Mouse (Mus musculus) midbrain, embryonic 13.5 days (tissue): ENCODE measurements at regions not wholly inside any gene's neighbourhood (a gene's known extent, or its start where the extent isn't known, plus 50 kb on each side); places are given as distances from the start of the nearest gene placed in this dataset.
"Not testable (repeated sequence)": the region's sequence is repeated elsewhere in the genome, so short reads cannot be mapped to it uniquely, and the experiment has no call there.

ENCODE experiments used
- ATAC-seq: fragments of 200-750 bp; cut with Nextera tagmentation; 2 replicates; pipeline ENCODE4 v1.8.0; 2017; ENCODE audit warnings: mild to moderate bottlenecking, moderate TSS enrichment, moderate library complexity
- H3K27ac ChIP-seq: fragments of 300-500 bp; sonication (generic); 2 replicates; pipeline ENCODE4 v1.5.1; 2015; ENCODE audit warnings: inconsistent platforms, mild to moderate bottlenecking, moderate library complexity
- H3K27me3 ChIP-seq: fragments of 300-500 bp; sonication (generic); 2 replicates; pipeline ENCODE4 v1.6.1; 2015; ENCODE audit warnings: mild to moderate bottlenecking, inconsistent platforms
- H3K36me3 ChIP-seq: fragments of 300-500 bp; sonication (generic); 2 replicates; pipeline ENCODE4 v1.6.1; 2015; ENCODE audit warnings: mild to moderate bottlenecking, inconsistent platforms
- H3K4me1 ChIP-seq: fragments of 300-500 bp; sonication (generic); replicated peaks from 2 replicates; pipeline ENCODE4 v1.6.1; 2015; ENCODE audit warnings: inconsistent platforms
- H3K4me2 ChIP-seq: fragments of 300-500 bp; sonication (generic); replicated peaks from 2 replicates; pipeline ENCODE4 v1.6.1; 2015; ENCODE audit warnings: moderate library complexity, mild to moderate bottlenecking, inconsistent platforms
- H3K4me3 ChIP-seq: fragments of 300-500 bp; sonication (generic); replicated peaks from 2 replicates; pipeline ENCODE4 v1.5.1; 2015; ENCODE audit warnings: mild to moderate bottlenecking, inconsistent platforms
- H3K9ac ChIP-seq: fragments of 300-500 bp; sonication (generic); replicated peaks from 2 replicates; pipeline ENCODE4 v1.6.1; 2015; ENCODE audit warnings: mild to moderate bottlenecking, inconsistent platforms
- H3K9me3 ChIP-seq: fragments of 300-500 bp; sonication (generic); 2 replicates; pipeline ENCODE4 v1.6.1; 2016; ENCODE audit warnings: mild to moderate bottlenecking, inconsistent platforms
- WGBS: fragments of 180-500 bp; shearing (Covaris S2); methylation state at CpG from one replicate; pipeline ENCODE4 v1.1.7; 2015; 5-methylcytosine and 5-hydroxymethylcytosine counted together

- Histone ChIP-seq H3K4me1 (no peaks in the 10 kb centered on the region), H3K36me3 (no peaks in the 10 kb centered on the region), H3K4me3 (no peak overlapping the region), H3K9me3 (no peaks in the 10 kb centered on the region), H3K27me3 (no peaks in the 10 kb centered on the region), H3K4me2 (no peak overlapping the region), H3K9ac (no peak overlapping the region), H3K27ac (no peak overlapping the region)
- ATAC-seq: no peak
- 70% methylated on average over 2 of the region's 2 CpGs for WGBS
Measured at GRCm38 (mm10) chr3:11094804-11095203, 759.3 kb upstream of the Gm38303 start.

GRCm38 (mm10) chr3:11094138-11094537, 758.7 kb upstream of the Gm38303 start:
- WGBS: 78% methylated on average over 3 of the region's 3 CpGs
- Histone ChIP-seq H3K27ac (no peak overlapping the region), H3K27me3 (no peaks in the 10 kb centered on the region), H3K9ac (no peak overlapping the region), H3K4me3 (no peak overlapping the region), H3K9me3 (no peaks in the 10 kb centered on the region), H3K4me2 (no peak overlapping the region), H3K36me3 (no peaks in the 10 kb centered on the region), H3K4me1 (no peaks in the 10 kb centered on the region)
- ATAC-seq: no peak

GRCm38 (mm10) chr3:11083291-11083690, 747.8 kb upstream of the Gm38303 start:
- Histone ChIP-seq H3K9ac (no peak overlapping the region), H3K4me1 (no peaks in the 10 kb centered on the region), H3K36me3 (no peaks in the 10 kb centered on the region), H3K4me3 (no peak overlapping the region), H3K4me2 (no peak overlapping the region), H3K27ac (no peak overlapping the region), H3K9me3 (no peaks in the 10 kb centered on the region), H3K27me3 (no peaks in the 10 kb centered on the region)
- 56% methylated on average over 2 of the region's 2 CpGs for WGBS
- ATAC-seq: no peak

- H3K36me3 ChIP-seq: no peaks in the 10 kb centered on the region
- no peaks in the 10 kb centered on the region for H3K9me3 ChIP-seq
- H3K4me1 ChIP-seq: no peaks in the 10 kb centered on the region
- no peak overlapping the region for H3K27ac ChIP-seq
- no peaks in the 10 kb centered on the region for H3K27me3 ChIP-seq
- H3K9ac ChIP-seq: no peak overlapping the region
- H3K4me2 ChIP-seq: no peak overlapping the region
- 66% methylated on average over 4 of the region's 4 CpGs for WGBS
- ATAC-seq: no peak
- no peak overlapping the region for H3K4me3 ChIP-seq
Measured at GRCm38 (mm10) chr3:11074012-11074411, 738.5 kb upstream of the Gm38303 start.

- WGBS: 69% methylated on average over 7 of the region's 7 CpGs
- no peak overlapping the region for H3K4me2 ChIP-seq
- H3K36me3 ChIP-seq: no peaks in the 10 kb centered on the region
- H3K27me3 ChIP-seq: no peaks in the 10 kb centered on the region
- H3K4me3 ChIP-seq: no peak overlapping the region
- H3K27ac ChIP-seq: no peak overlapping the region
- no peak overlapping the region for H3K9ac ChIP-seq
- no peaks in the 10 kb centered on the region for H3K4me1 ChIP-seq
- peak; percentile 55; the same call in 1 of the 2 replicates for ATAC-seq
- H3K9me3 ChIP-seq: no peaks in the 10 kb centered on the region
Measured at GRCm38 (mm10) chr3:11034995-11035769, 699.7 kb upstream of the Gm38303 start.

GRCm38 (mm10) chr3:11029991-11030390, 694.5 kb upstream of the Gm38303 start:
- 87% methylated on average over 4 of the region's 4 CpGs for WGBS
- Histone ChIP-seq H3K4me3 (no peak overlapping the region), H3K9ac (no peak overlapping the region), H3K4me2 (no peak overlapping the region), H3K27me3 (no peaks in the 10 kb centered on the region), H3K36me3 (no peaks in the 10 kb centered on the region), H3K4me1 (no peaks in the 10 kb centered on the region), H3K9me3 (no peaks in the 10 kb centered on the region), H3K27ac (no peak overlapping the region)
- no peak for ATAC-seq

GRCm38 (mm10) chr3:11024422-11024821, 688.9 kb upstream of the Gm38303 start:
- no peaks in the 10 kb centered on the region; the same call in 1 of the 2 replicates for H3K4me1 ChIP-seq
- no peak overlapping the region for H3K9ac ChIP-seq
- H3K9me3 ChIP-seq: no peaks in the 10 kb centered on the region
- H3K27me3 ChIP-seq: no peaks in the 10 kb centered on the region
- H3K4me2 ChIP-seq: no peak overlapping the region
- ATAC-seq: 0 out of 2 replicates have a peak, but pooled peaks have one; percentile 40
- no peak overlapping the region for H3K4me3 ChIP-seq
- H3K27ac ChIP-seq: no peak overlapping the region
- H3K36me3 ChIP-seq: no peaks in the 10 kb centered on the region
- 46% methylated on average over 3 of the region's 3 CpGs for WGBS

GRCm38 (mm10) chr3:11020048-11020447, 684.6 kb upstream of the Gm38303 start:
- Histone ChIP-seq H3K36me3 (no peaks in the 10 kb centered on the region), H3K27ac (no peak overlapping the region), H3K9ac (no peak overlapping the region), H3K9me3 (no peaks in the 10 kb centered on the region), H3K4me2 (no peak overlapping the region), H3K27me3 (no peaks in the 10 kb centered on the region), H3K4me3 (no peak overlapping the region), H3K4me1 (no peaks in the 10 kb centered on the region; the same call in 1 of the 2 replicates)
- WGBS: 87% methylated on average over 3 of the region's 3 CpGs
- no peak for ATAC-seq

GRCm38 (mm10) chr3:11014911-11015310, 679.4 kb upstream of the Gm38303 start:
- H3K27ac ChIP-seq, H3K9me3 ChIP-seq, H3K4me3 ChIP-seq, H3K9ac ChIP-seq, H3K36me3 ChIP-seq, H3K4me2 ChIP-seq, H3K27me3 ChIP-seq, ATAC-seq, H3K4me1 ChIP-seq: not testable (repeated sequence)
- 96% methylated on average over 8 of the region's 21 CpGs for WGBS

- H3K4me3 ChIP-seq: no peak overlapping the region
- WGBS: 68% methylated on average over 3 of the region's 3 CpGs
- H3K9me3 ChIP-seq: no peaks in the 10 kb centered on the region
- no peak overlapping the region for H3K27ac ChIP-seq
- H3K36me3 ChIP-seq: no peaks in the 10 kb centered on the region
- H3K9ac ChIP-seq: no peak overlapping the region
- H3K4me1 ChIP-seq: no peaks in the 10 kb centered on the region
- no peak overlapping the region for H3K4me2 ChIP-seq
- peak; percentile 62; the same call in 1 of the 2 replicates for ATAC-seq
- H3K27me3 ChIP-seq: no peaks in the 10 kb centered on the region
Measured at GRCm38 (mm10) chr3:11007363-11007762, 671.9 kb upstream of the Gm38303 start.

GRCm38 (mm10) chr3:11006531-11007269, 671.2 kb upstream of the Gm38303 start:
- Histone ChIP-seq H3K4me1 (no peaks in the 10 kb centered on the region), H3K9ac (no peak overlapping the region), H3K27ac (no peak overlapping the region; the same call in 1 of the 2 replicates)

GRCm38 (mm10) chr3:10978968-10979367, 643.5 kb upstream of the Gm38303 start:
- no peak for ATAC-seq

More at GRCm38 (mm10) chr3:11006531-11007269, 671.2 kb upstream of the Gm38303 start:
- 73% methylated on average over 2 of the region's 2 CpGs for WGBS
- H3K27me3 ChIP-seq: no peaks in the 10 kb centered on the region
- no peaks in the 10 kb centered on the region for H3K9me3 ChIP-seq
- peak; percentile 79; the same call in 1 of the 2 replicates for ATAC-seq
- no peaks in the 10 kb centered on the region for H3K36me3 ChIP-seq
- no peak overlapping the region for H3K4me3 ChIP-seq
- H3K4me2 ChIP-seq: no peak overlapping the region

More at GRCm38 (mm10) chr3:10978968-10979367, 643.5 kb upstream of the Gm38303 start:
- Histone ChIP-seq H3K4me2 (no peak overlapping the region), H3K27ac (no peak overlapping the region), H3K4me1 (no peaks in the 10 kb centered on the region), H3K9ac (no peak overlapping the region), H3K27me3 (no peaks in the 10 kb centered on the region), H3K4me3 (no peak overlapping the region), H3K9me3 (no peaks in the 10 kb centered on the region), H3K36me3 (no peaks in the 10 kb centered on the region)
